Mouse (Mus musculus) mouse embryonic stem cell (cell line): Measurements from ENCODE around the gene Elmo1.

ENCODE experiments used
- in situ Hi-C, 2 experiments: fragments of 300-500 bp; cut with MboI; formaldehyde crosslinking; loops; 1 replicate in 1 of 2; 3 replicates in 1 of 2; pipeline ENCODE4 v1.14.3; 2019 to 2020; ENCODE audit warnings: low sequenced_read_pairs in 2 of 2, low pct_unique_long_range_greater_than_20kb in 1 of 2, mixed read lengths in 1 of 2; ENCODE audit not compliant: unreplicated experiment in 1 of 2

Elmo1 gene

DNA sequence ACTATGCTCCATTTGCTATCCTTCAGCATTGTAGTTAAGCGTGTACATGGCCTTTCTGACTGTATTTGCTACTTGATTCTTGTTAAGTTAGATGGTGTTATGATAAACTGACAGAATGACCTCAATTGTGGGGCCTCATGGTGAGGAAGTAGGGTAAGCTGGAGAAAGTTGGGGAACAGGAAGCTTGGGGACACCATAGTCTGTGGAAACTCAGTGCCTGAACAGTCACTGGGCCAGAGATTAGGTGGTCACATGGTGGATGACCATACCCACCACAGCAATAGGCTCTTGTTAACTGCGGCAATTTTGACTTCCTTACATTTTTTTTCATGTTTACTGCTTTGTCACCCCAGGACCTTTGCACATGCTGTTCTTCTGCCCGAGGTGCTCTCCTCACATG is 1.9 kb downstream of the Elmo1 start:
- in situ Hi-C loops: no loop called here

GRCm38 (mm10) chr13:20093307-20094045 is 3.1 kb downstream of the Elmo1 start:
- in situ Hi-C loops: no loop called here

- in situ Hi-C loops: no loop called here
Measured at GRCm38 (mm10) chr13:20094916-20095700, 4.7 kb downstream of the Elmo1 start.

DNA sequence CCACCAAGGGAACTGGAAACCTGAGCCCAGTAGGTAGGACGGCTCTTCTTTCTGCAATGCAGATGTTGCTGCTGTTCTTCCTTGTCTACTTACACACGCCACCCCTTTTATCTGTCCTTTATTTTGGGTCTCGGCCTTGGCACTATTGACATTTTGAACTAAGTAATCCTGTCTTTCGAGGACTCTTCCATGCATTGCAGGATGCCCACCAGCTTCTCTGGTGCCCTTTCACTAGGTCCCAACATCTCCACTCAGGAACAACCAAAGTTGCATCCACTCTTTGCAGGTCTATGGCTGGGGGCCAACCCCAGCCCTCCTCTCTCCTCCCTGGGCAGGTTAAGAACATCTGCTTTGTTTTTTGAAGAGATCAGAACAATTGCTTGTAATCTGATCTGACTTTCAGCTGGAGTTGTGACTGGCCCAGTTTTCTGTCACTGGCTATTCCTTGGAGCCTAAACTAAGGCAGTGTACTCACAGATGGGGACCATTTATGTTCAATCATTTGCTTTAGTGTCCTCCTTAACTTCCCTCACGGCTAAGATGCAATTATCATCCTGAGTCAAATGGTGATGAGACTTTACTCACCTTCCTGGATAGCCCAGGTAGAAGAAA is 6.7 kb downstream of the Elmo1 start:
- in situ Hi-C loops: no loop called here

DNA sequence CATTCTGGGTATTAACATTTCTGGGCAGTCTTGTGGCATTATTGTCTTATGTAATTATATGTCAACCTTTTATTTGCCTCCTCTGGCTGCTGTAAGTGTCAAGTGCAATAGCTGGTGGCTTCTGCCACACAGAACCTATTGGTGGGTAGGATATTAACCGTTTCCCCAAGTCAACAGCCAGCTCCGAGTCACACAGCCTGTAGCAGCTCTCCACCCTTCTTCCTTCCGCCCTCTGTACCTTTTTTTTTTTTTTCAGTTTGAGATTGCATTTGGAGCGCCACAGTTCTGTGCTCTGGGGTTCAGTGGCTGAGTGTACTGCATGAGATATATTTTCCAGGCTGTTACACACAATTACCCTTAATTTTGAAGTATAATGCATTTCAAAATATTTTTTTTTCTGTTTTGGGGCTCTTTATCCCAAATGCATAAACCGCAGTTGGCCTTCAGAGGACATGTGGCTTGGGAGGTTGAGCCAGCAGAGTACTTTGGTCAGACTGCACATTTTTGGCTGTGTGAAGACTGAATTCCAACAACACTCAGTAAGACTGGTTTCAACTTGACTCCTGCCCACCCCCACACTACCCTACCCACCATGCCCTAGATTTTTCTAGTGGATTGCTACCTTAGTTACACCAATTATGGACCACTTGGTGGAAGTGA is 7.7 kb downstream of the Elmo1 start:
- in situ Hi-C loops: no loop called here

DNA sequence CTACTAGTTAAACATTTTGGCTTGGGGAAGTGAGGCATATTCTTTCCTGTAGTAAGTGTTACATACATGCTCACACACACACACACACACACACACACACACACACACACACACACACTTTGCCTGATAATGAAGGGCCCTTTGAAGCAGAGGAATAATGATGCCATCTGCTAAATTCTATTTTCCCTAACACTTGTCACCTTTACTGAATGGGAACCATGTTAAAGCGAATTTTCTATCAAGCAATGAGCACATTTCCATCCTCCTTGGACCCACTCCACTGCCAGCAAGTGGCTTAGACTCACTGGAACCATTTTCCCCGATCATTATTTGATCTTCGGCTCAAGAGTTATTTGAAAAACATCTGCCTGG is 8.2 kb downstream of the Elmo1 start:
- in situ Hi-C loops: no loop called here

- in situ Hi-C loops: no loop called here
Measured at GRCm38 (mm10) chr13:20099546-20099945, 9.2 kb downstream of the Elmo1 start.

- in situ Hi-C loops: no loop called here
Measured at GRCm38 (mm10) chr13:20100357-20100756, 10.0 kb downstream of the Elmo1 start.

- in situ Hi-C loops: no loop called here
Measured at GRCm38 (mm10) chr13:20101691-20102090, 11.3 kb downstream of the Elmo1 start.

DNA sequence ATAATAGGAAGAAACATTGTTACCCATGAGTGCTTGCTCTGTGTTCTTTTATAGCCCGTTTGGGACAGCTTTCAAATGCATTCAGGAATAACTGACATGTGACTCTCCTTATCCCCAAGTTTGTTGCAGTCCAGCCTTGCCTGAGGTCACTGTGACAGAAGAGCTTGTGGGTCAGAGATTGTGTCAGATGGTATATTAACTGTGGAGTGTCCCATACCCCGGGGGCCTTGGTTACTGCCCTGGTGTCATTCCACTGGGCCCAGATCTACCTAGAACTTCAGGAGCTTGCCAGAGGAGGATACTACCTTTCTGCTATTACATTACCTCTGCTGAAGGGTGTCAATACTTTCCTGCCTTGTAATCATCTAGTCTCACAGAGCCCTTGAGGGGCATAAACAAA is 14.4 kb downstream of the Elmo1 start:
- in situ Hi-C loops: no loop called here

DNA sequence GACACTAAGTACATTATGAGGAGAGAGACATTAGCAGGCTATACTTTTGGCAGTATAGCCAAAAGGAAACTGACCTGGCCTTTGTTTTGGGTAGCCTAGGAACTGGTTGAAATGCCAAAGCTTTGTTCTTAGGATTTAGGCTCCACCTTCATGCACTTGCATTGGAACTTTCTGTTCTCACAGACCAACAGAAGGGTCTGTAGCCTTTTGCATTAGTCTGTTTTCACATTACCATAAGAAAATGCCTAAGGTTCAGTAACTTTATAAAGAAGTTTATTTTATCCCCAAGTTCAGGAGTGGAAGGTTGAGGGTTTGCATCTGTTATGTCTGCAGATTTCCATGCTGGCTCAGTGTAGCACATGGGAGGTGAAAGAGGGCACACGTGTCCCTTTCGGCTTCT is 15.6 kb downstream of the Elmo1 start:
- in situ Hi-C loops: no loop called here

- in situ Hi-C loops: no loop called here
Measured at GRCm38 (mm10) chr13:20107953-20108498, 17.6 kb downstream of the Elmo1 start.

DNA sequence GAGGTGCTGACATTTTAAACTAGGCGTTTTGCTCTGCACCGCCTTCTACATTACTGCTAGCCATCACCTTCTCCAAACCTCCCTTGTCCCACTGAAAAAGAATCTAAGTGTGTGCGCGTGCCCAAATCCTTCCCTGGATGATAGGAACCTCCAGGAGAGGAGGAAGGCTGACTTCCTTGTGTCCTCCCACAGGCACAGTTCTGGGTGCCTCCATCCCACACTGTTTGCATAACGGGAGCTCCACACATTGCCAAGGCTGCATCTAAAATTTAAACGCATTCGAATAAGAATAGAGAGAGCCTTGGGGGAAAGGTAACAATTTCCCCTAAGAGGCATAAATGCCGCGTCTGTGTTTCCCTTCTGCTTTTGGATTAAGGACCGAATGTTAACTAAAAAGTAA is 18.6 kb downstream of the Elmo1 start:
- in situ Hi-C loops: no loop called here

- in situ Hi-C loops: no loop called here
Measured at GRCm38 (mm10) chr13:20109446-20109845, 19.1 kb downstream of the Elmo1 start.

- in situ Hi-C loops: no loop called here
Measured at GRCm38 (mm10) chr13:20109987-20110680, 19.7 kb downstream of the Elmo1 start.

GRCm38 (mm10) chr13:20111256-20111800 is 20.9 kb downstream of the Elmo1 start:
- in situ Hi-C loops: no loop called here

- in situ Hi-C loops: no loop called here
Measured at GRCm38 (mm10) chr13:20115131-20115907, 24.9 kb downstream of the Elmo1 start.
